Mouse (Mus musculus): Measurements from ENCODE around the gene Gm5148.
A peak's percentile ranks its signal among the peaks of the same experiment; 100 is the strongest.

The Gm5148 gene

GRCm38 (mm10) chr3:37716992-37717391, 7.3 kb downstream of the Gm5148 start:
- Histone ChIP-seq H3K27me3 (ENCODE audit: insufficient read depth, low read length) (peaks cover 39% of the 10 kb centered on the region), H3K4me1 (replicated peaks; ENCODE audit: low read depth, low read length) (no peaks in the 10 kb centered on the region; the same call in 1 of the 2 replicates), H3K4me3 (replicated peaks; ENCODE audit: low read length) (no peak overlapping the region), H3K36me3 (ENCODE audit: insufficient read depth, low read length) (no peaks in the 10 kb centered on the region), H3K9me3 (ENCODE audit: low read length) (no peaks in the 10 kb centered on the region)
- TF ChIP-seq POU5F1 (IDR thresholded peaks at IDR 0.05; ENCODE audit: borderline replicate concordance, low read length) (no peak), CTCF (conservative IDR thresholded peaks at IDR 0.05; ENCODE audit: low read length) (no peak), NANOG (IDR thresholded peaks at IDR 0.05; ENCODE audit: borderline replicate concordance, low read length) (no peak)

- Histone ChIP-seq H3K4me3 (replicated peaks; ENCODE audit: low read length) (no peak overlapping the region), H3K27me3 (ENCODE audit: insufficient read depth, low read length) (peaks cover 29% of the 10 kb centered on the region), H3K9me3 (ENCODE audit: low read length) (no peaks in the 10 kb centered on the region), H3K36me3 (ENCODE audit: insufficient read depth, low read length) (no peaks in the 10 kb centered on the region), H3K4me1 (replicated peaks; ENCODE audit: low read depth, low read length) (no peaks in the 10 kb centered on the region)
- TF ChIP-seq NANOG (IDR thresholded peaks at IDR 0.05; ENCODE audit: borderline replicate concordance, low read length): no peak
- no peak for TF ChIP-seq POU5F1 (IDR thresholded peaks at IDR 0.05; ENCODE audit: borderline replicate concordance, low read length)
- no peak for TF ChIP-seq CTCF (conservative IDR thresholded peaks at IDR 0.05; ENCODE audit: low read length)
Measured at GRCm38 (mm10) chr3:37715734-37716133, 8.6 kb downstream of the Gm5148 start.

GRCm38 (mm10) chr3:37712501-37712900, 11.8 kb downstream of the Gm5148 start:
- H3K27me3 ChIP-seq (ENCODE audit: insufficient read depth, low read length): peaks cover 15% of the 10 kb centered on the region
- no peak overlapping the region for H3K4me3 ChIP-seq (replicated peaks; ENCODE audit: low read length)
- H3K36me3 ChIP-seq (ENCODE audit: insufficient read depth, low read length): peaks cover 4% of the 10 kb centered on the region; the same call in 1 of the 2 replicates
- H3K4me1 ChIP-seq (replicated peaks; ENCODE audit: low read depth, low read length): no peaks in the 10 kb centered on the region
- H3K9me3 ChIP-seq (ENCODE audit: low read length): no peaks in the 10 kb centered on the region
- TF ChIP-seq CTCF (conservative IDR thresholded peaks at IDR 0.05; ENCODE audit: low read length) (no peak), NANOG (IDR thresholded peaks at IDR 0.05; ENCODE audit: borderline replicate concordance, low read length) (no peak), POU5F1 (IDR thresholded peaks at IDR 0.05; ENCODE audit: borderline replicate concordance, low read length) (no peak)

- Histone ChIP-seq H3K27me3 (ENCODE audit: insufficient read depth, low read length) (peaks cover 15% of the 10 kb centered on the region), H3K4me3 (replicated peaks; ENCODE audit: low read length) (no peak overlapping the region), H3K9me3 (ENCODE audit: low read length) (no peaks in the 10 kb centered on the region), H3K36me3 (ENCODE audit: insufficient read depth, low read length) (peaks cover 4% of the 10 kb centered on the region; the same call in 1 of the 2 replicates), H3K4me1 (replicated peaks; ENCODE audit: low read depth, low read length) (no peaks in the 10 kb centered on the region)
- TF ChIP-seq NANOG (IDR thresholded peaks at IDR 0.05; ENCODE audit: borderline replicate concordance, low read length) (no peak), POU5F1 (IDR thresholded peaks at IDR 0.05; ENCODE audit: borderline replicate concordance, low read length) (no peak), CTCF (conservative IDR thresholded peaks at IDR 0.05; ENCODE audit: low read length) (no peak)
Measured at GRCm38 (mm10) chr3:37711639-37712038, 12.7 kb downstream of the Gm5148 start.

- Histone ChIP-seq H3K4me1 (replicated peaks; ENCODE audit: low read depth, low read length) (peaks cover 31% of the 10 kb centered on the region), H3K36me3 (ENCODE audit: insufficient read depth, low read length) (peaks cover 4% of the 10 kb centered on the region; the same call in 1 of the 2 replicates), H3K9me3 (ENCODE audit: low read length) (no peaks in the 10 kb centered on the region), H3K4me3 (replicated peaks; ENCODE audit: low read length) (no peak overlapping the region), H3K27me3 (ENCODE audit: insufficient read depth, low read length) (peaks cover 9% of the 10 kb centered on the region)
- TF ChIP-seq POU5F1 (IDR thresholded peaks at IDR 0.05; ENCODE audit: borderline replicate concordance, low read length) (no peak), CTCF (conservative IDR thresholded peaks at IDR 0.05; ENCODE audit: low read length) (no peak), NANOG (IDR thresholded peaks at IDR 0.05; ENCODE audit: borderline replicate concordance, low read length) (no peak)
Measured at GRCm38 (mm10) chr3:37707801-37708200, 16.5 kb downstream of the Gm5148 start.

- no peak for TF ChIP-seq POU5F1 (IDR thresholded peaks at IDR 0.05; ENCODE audit: borderline replicate concordance, low read length)
- no peak for TF ChIP-seq NANOG (IDR thresholded peaks at IDR 0.05; ENCODE audit: borderline replicate concordance, low read length)
- TF ChIP-seq CTCF (conservative IDR thresholded peaks at IDR 0.05; ENCODE audit: low read length): no peak
- H3K9me3 ChIP-seq (ENCODE audit: low read length): no peaks in the 10 kb centered on the region; the same call in 1 of the 2 replicates
- peaks cover 4% of the 10 kb centered on the region; the same call in 1 of the 2 replicates for H3K36me3 ChIP-seq (ENCODE audit: insufficient read depth, low read length)
- peaks cover 34% of the 10 kb centered on the region for H3K4me1 ChIP-seq (replicated peaks; ENCODE audit: low read depth, low read length)
- H3K4me3 ChIP-seq (replicated peaks; ENCODE audit: low read length): no peak overlapping the region
- H3K27me3 ChIP-seq (ENCODE audit: insufficient read depth, low read length): no peaks in the 10 kb centered on the region
Measured at GRCm38 (mm10) chr3:37706439-37706838, 17.9 kb downstream of the Gm5148 start.

DNA sequence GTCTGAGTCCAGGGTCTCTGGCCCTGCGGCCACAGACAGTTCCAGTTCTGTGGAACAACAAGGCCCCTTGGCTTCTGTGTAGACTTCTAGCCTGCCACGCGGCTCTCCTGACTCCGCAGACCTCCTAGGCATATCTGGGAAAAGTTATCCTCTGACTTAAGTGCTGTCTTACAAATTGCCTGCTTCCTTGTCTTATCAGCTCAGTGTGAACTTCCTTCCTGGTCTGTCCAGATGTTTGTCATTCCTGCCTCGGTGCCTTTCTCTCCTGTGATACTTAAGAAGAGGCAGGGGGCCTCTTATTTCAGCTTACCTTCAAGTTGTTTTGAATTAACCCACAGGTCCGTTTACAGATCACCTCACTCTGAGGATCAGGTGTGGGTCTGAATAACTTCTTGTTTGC, 18.9 kb downstream of the Gm5148 start:
- H3K36me3 ChIP-seq (ENCODE audit: insufficient read depth, low read length): peaks cover 4% of the 10 kb centered on the region; the same call in 1 of the 2 replicates
- peaks cover 34% of the 10 kb centered on the region for H3K4me1 ChIP-seq (replicated peaks; ENCODE audit: low read depth, low read length)
- H3K9me3 ChIP-seq (ENCODE audit: low read length): no peaks in the 10 kb centered on the region; the same call in 1 of the 2 replicates
- TF ChIP-seq CTCF (conservative IDR thresholded peaks at IDR 0.05; ENCODE audit: low read length) (no peak), NANOG (IDR thresholded peaks at IDR 0.05; ENCODE audit: borderline replicate concordance, low read length) (no peak), POU5F1 (IDR thresholded peaks at IDR 0.05; ENCODE audit: borderline replicate concordance, low read length) (no peak)
- H3K27me3 ChIP-seq (ENCODE audit: insufficient read depth, low read length): no peaks in the 10 kb centered on the region
- peak overlapping the region; percentile 58 for H3K4me3 ChIP-seq (replicated peaks; ENCODE audit: low read length)

- TF ChIP-seq CTCF (conservative IDR thresholded peaks at IDR 0.05; ENCODE audit: low read length) (no peak), POU5F1 (IDR thresholded peaks at IDR 0.05; ENCODE audit: borderline replicate concordance, low read length) (no peak), NANOG (IDR thresholded peaks at IDR 0.05; ENCODE audit: borderline replicate concordance, low read length) (no peak)
- Histone ChIP-seq H3K27me3 (ENCODE audit: insufficient read depth, low read length) (no peaks in the 10 kb centered on the region), H3K4me3 (replicated peaks; ENCODE audit: low read length) (peak overlapping the region; percentile 58), H3K9me3 (ENCODE audit: low read length) (no peaks in the 10 kb centered on the region; the same call in 1 of the 2 replicates), H3K4me1 (replicated peaks; ENCODE audit: low read depth, low read length) (peaks cover 34% of the 10 kb centered on the region), H3K36me3 (ENCODE audit: insufficient read depth, low read length) (peaks cover 4% of the 10 kb centered on the region; the same call in 1 of the 2 replicates)
Measured at GRCm38 (mm10) chr3:37704701-37705279, 19.5 kb downstream of the Gm5148 start.

All from E14TG2a.4 (cell line).